Mouse (Mus musculus) G1E (cell line): ENCODE measurements around the gene Zp3. TPM values are rescaled to one million over a fixed set of nuclear protein-coding genes. Genes with fewer than 3 reads are reported as not detected.

ENCODE experiments used
- ATAC-seq: 2 replicates; pipeline ENCODE4 v1.8.0; 2016; ENCODE audit warnings: mild to moderate bottlenecking; ENCODE audit not compliant: insufficient number of reproducible peaks, poor library complexity, low FRiP score, severe bottlenecking; ENCODE audit errors: extremely low read depth
- DNase-seq: peaks from one replicate; pipeline ENCODE4 v3.0.0; 2012; ENCODE audit warnings: low spot score
- H3K27me3 ChIP-seq: 2 replicates; pipeline ENCODE4 v1.6.1; 2012; ENCODE audit warnings: mild to moderate bottlenecking, low read length, inconsistent platforms; ENCODE audit not compliant: insufficient read depth
- H3K36me3 ChIP-seq: replicated peaks from 2 replicates; pipeline ENCODE3; 2012; ENCODE audit warnings: mild to moderate bottlenecking, inconsistent platforms
- H3K4me1 ChIP-seq: 2 replicates; pipeline ENCODE4 v1.6.1; 2012; ENCODE audit warnings: low read depth, low read length, inconsistent platforms, mixed read lengths; ENCODE audit not compliant: insufficient read depth
- H3K4me3 ChIP-seq: 2 replicates; pipeline ENCODE4 v1.5.1; 2012; ENCODE audit warnings: low read depth, mild to moderate bottlenecking, inconsistent platforms, low read length, moderate library complexity, mixed read lengths
- H3K9me3 ChIP-seq: replicated peaks from 2 replicates; pipeline ENCODE4 v1.6.1; 2012; ENCODE audit warnings: inconsistent platforms
- CTCF ChIP-seq: IDR thresholded peaks from 2 replicates; pipeline ENCODE4 v1.5.1; 2012; ENCODE audit warnings: low read depth, low read length, inconsistent platforms, mixed read lengths
- GATA1 ChIP-seq: IDR thresholded peaks from 2 replicates; pipeline ENCODE4 v1.6.1; 2012; ENCODE audit warnings: borderline replicate concordance, low read length, inconsistent platforms, mixed read lengths
- GATA2 ChIP-seq: IDR thresholded peaks from 2 replicates; pipeline ENCODE4 v1.6.1; 2012; ENCODE audit warnings: low read depth, low read length, inconsistent platforms, borderline replicate concordance
- POLR2AphosphoS5 ChIP-seq: IDR thresholded peaks from 2 replicates; pipeline ENCODE4 v1.6.1; 2012; ENCODE audit warnings: low read depth, low read length, inconsistent platforms; ENCODE audit not compliant: insufficient replicate concordance
- TAL1 ChIP-seq: conservative IDR thresholded peaks from 2 replicates; pipeline ENCODE4 v1.6.1; 2012; ENCODE audit warnings: low read depth, low read length, inconsistent platforms, mixed read lengths
- polyA plus RNA-seq: library from polyadenylated mRNA; stranded (reverse); fragments of >175 nt; gene quantifications from 2 replicates; pipeline ENCODE4 v1.2.3, GENCODE M21; 2012
- total RNA-seq, 2 experiments: library from RNA; stranded (forward) in 1 of 2; stranded (reverse) in 1 of 2; fragments of 200-1000 nt in 1 of 2; fragments of >200 nt in 1 of 2; fragmentation: Nextera tagmentation in 1 of 2; gene quantifications; 2 replicates each; pipeline ENCODE4 v1.2.3; 2014 to 2017

Gene Zp3
- total and polyA plus RNA-seq, 3 experiments: not detected

- no peak for DNase-seq
- TF ChIP-seq CTCF (no peak), TAL1 (no peak), POLR2AphosphoS5 (no peak), GATA1 (no peak), GATA2 (no peak)
- H3K9me3 ChIP-seq: no peaks in the 10 kb centered on the region
- no peaks in the 10 kb centered on the region for H3K27me3 ChIP-seq
- H3K4me1 ChIP-seq: no peaks in the 10 kb centered on the region
- ATAC-seq: no peak
- H3K36me3 ChIP-seq: peaks cover 74% of the 10 kb centered on the region
- no peak overlapping the region for H3K4me3 ChIP-seq
Observed at GRCm38 (mm10) chr5:136007745-136008144, 27.8 kb downstream of the Zp3 start.

- Histone ChIP-seq H3K36me3 (peaks cover 79% of the 10 kb centered on the region), H3K4me1 (0 out of 2 replicates have a peak, but pooled peaks cover 3% of the 10 kb centered on the region), H3K4me3 (no peak overlapping the region), H3K9me3 (no peaks in the 10 kb centered on the region), H3K27me3 (no peaks in the 10 kb centered on the region)
- no peak for ATAC-seq
- DNase-seq: no peak
- TF ChIP-seq GATA1: no peak
- no peak for TF ChIP-seq TAL1
- no peak for TF ChIP-seq POLR2AphosphoS5
- TF ChIP-seq GATA2: no peak
- TF ChIP-seq CTCF: no peak
Observed at GRCm38 (mm10) chr5:136014877-136015276, 35.0 kb downstream of the Zp3 start.

- no peak for ATAC-seq
- Histone ChIP-seq H3K27me3 (no peaks in the 10 kb centered on the region), H3K36me3 (peaks cover 79% of the 10 kb centered on the region), H3K4me3 (no peak overlapping the region), H3K4me1 (0 out of 2 replicates have a peak, but pooled peaks cover 3% of the 10 kb centered on the region), H3K9me3 (no peaks in the 10 kb centered on the region)
- TF ChIP-seq CTCF (no peak), GATA2 (no peak), POLR2AphosphoS5 (no peak), TAL1 (no peak), GATA1 (no peak)
- no peak for DNase-seq
Observed at GRCm38 (mm10) chr5:136015586-136015985, 35.7 kb downstream of the Zp3 start.

- DNase-seq (no peak), ATAC-seq (no peak)
- peaks cover 5% of the 10 kb centered on the region; the same call in 1 of the 2 replicates for H3K4me1 ChIP-seq
- H3K27me3 ChIP-seq: no peaks in the 10 kb centered on the region
- peaks cover 79% of the 10 kb centered on the region for H3K36me3 ChIP-seq
- H3K9me3 ChIP-seq: no peaks in the 10 kb centered on the region
- TF ChIP-seq CTCF (no peak), POLR2AphosphoS5 (no peak), GATA1 (no peak), GATA2 (no peak), TAL1 (no peak)
- no peak overlapping the region for H3K4me3 ChIP-seq
Observed at GRCm38 (mm10) chr5:136016014-136016876, 36.3 kb downstream of the Zp3 start.

- Histone ChIP-seq H3K36me3 (peaks cover 75% of the 10 kb centered on the region), H3K4me1 (peaks cover 10% of the 10 kb centered on the region), H3K9me3 (no peaks in the 10 kb centered on the region), H3K4me3 (no peak overlapping the region), H3K27me3 (no peaks in the 10 kb centered on the region)
- DNase-seq (no peak), ATAC-seq (no peak)
- TF ChIP-seq CTCF (no peak), POLR2AphosphoS5 (no peak), TAL1 (no peak), GATA1 (no peak), GATA2 (no peak)
Observed at GRCm38 (mm10) chr5:136017262-136017661, 37.4 kb downstream of the Zp3 start.

- Histone ChIP-seq H3K27me3 (no peaks in the 10 kb centered on the region), H3K4me1 (peaks cover 10% of the 10 kb centered on the region), H3K9me3 (no peaks in the 10 kb centered on the region), H3K36me3 (peaks cover 65% of the 10 kb centered on the region), H3K4me3 (no peak overlapping the region)
- ATAC-seq: no peak
- DNase-seq: no peak
- TF ChIP-seq CTCF (no peak), GATA2 (no peak), TAL1 (no peak), POLR2AphosphoS5 (no peak), GATA1 (no peak)
Observed at GRCm38 (mm10) chr5:136018726-136019125, 38.8 kb downstream of the Zp3 start.
